Mouse (Mus musculus) kidney, embryonic 16.5 days (tissue): ENCODE measurements around the gene Hist1h2ad. TPM values are rescaled to one million over a fixed set of nuclear protein-coding genes. Genes with fewer than 3 reads are reported as not detected.
"Not testable (repeated sequence)": the region's sequence is repeated elsewhere in the genome, so short reads cannot be mapped to it uniquely, and the experiment has no call there.

Experiments
- ATAC-seq: fragments of 200-750 bp; cut with Nextera tagmentation; 2 replicates; pipeline ENCODE4 v1.8.0; 2017; ENCODE audit warnings: moderate TSS enrichment; ENCODE audit not compliant: low FRiP score, low TSS enrichment
- H3K27ac ChIP-seq: fragments of 300-500 bp; sonication (generic); 2 replicates; pipeline ENCODE4 v1.5.1; 2014; ENCODE audit warnings: low read length
- H3K27me3 ChIP-seq: fragments of 300-500 bp; sonication (generic); 2 replicates; pipeline ENCODE4 v1.6.1; 2014; ENCODE audit warnings: low read length, control low read depth, mixed read lengths; ENCODE audit not compliant: insufficient read depth
- H3K36me3 ChIP-seq: fragments of 300-500 bp; sonication (generic); 2 replicates; pipeline ENCODE4 v1.6.1; 2014; ENCODE audit warnings: low read length, control low read depth, mixed read lengths; ENCODE audit not compliant: insufficient read depth
- H3K4me1 ChIP-seq: fragments of 300-500 bp; sonication (generic); 2 replicates; pipeline ENCODE4 v1.6.1; 2014; ENCODE audit warnings: low read length, control low read depth, mixed read lengths; ENCODE audit not compliant: insufficient read depth
- H3K4me2 ChIP-seq: fragments of 300-500 bp; sonication (generic); replicated peaks from 2 replicates; pipeline ENCODE4 v1.6.1; 2014; ENCODE audit warnings: low read depth, low read length
- H3K4me3 ChIP-seq: fragments of 300-500 bp; sonication (generic); 2 replicates; pipeline ENCODE4 v1.5.1; 2014; ENCODE audit warnings: mild to moderate bottlenecking, low read length
- H3K9ac ChIP-seq: fragments of 300-500 bp; sonication (generic); replicated peaks from 2 replicates; pipeline ENCODE4 v1.6.1; 2014; ENCODE audit warnings: low read length
- H3K9me3 ChIP-seq: fragments of 300-500 bp; sonication (generic); 2 replicates; pipeline ENCODE4 v1.6.1; 2016; ENCODE audit warnings: low read length, control low read depth
- WGBS: fragments of 180-500 bp; shearing (Covaris S2); extraction: QIAGEN DNeasy Blood & Tissue Kit; methylation state at CpG from one replicate; pipeline ENCODE4 v1.1.7; 2014; 5-methylcytosine and 5-hydroxymethylcytosine counted together
- polyA plus RNA-seq: library from polyadenylated mRNA; unstranded; fragments of >200 nt; fragmentation: Nextera tagmentation; extraction: Ambion mirVana; gene quantifications from 2 replicates; pipeline ENCODE4 v1.2.1, GENCODE M21; 2015

The Hist1h2ad gene
- polyA plus RNA-seq, 1 experiment from 2014 or later: 3.0 TPM

DNA sequence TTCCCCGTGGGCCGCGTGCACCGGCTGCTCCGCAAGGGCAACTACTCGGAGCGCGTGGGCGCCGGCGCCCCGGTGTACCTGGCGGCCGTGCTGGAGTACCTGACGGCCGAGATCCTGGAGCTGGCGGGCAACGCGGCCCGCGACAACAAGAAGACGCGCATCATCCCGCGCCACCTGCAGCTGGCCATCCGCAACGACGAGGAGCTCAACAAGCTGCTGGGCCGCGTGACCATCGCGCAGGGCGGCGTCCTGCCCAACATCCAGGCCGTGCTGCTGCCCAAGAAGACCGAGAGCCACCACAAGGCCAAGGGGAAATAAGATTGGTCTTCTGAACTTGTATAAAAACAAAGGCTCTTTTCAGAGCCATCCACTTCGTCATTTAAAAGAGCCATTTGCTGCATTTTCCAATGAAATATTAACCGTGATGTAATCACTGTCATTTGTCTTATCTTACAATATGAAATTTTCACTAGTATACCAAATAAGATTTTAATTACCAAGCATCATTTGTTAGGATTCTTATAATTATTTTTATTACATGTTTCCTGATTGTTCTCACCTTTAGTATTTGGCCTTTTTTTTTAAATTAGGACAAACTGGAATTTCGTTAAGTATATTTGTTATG, 477 bp downstream of the Hist1h2ad start:
- peak overlapping the region; percentile 51 for H3K4me2 ChIP-seq
- ATAC-seq, H3K27me3 ChIP-seq, H3K9me3 ChIP-seq, H3K36me3 ChIP-seq: not testable (repeated sequence)
- under 1% methylated on average over 5 of the region's 39 CpGs for WGBS
- 0 out of 2 replicates have a peak overlapping the region, but pooled peaks have one; percentile 53 for H3K9ac ChIP-seq
- peak overlapping the region; percentile 57 for H3K4me3 ChIP-seq
- peaks cover 20% of the 10 kb centered on the region for H3K4me1 ChIP-seq
- H3K27ac ChIP-seq: peak overlapping the region; percentile 89

DNA sequence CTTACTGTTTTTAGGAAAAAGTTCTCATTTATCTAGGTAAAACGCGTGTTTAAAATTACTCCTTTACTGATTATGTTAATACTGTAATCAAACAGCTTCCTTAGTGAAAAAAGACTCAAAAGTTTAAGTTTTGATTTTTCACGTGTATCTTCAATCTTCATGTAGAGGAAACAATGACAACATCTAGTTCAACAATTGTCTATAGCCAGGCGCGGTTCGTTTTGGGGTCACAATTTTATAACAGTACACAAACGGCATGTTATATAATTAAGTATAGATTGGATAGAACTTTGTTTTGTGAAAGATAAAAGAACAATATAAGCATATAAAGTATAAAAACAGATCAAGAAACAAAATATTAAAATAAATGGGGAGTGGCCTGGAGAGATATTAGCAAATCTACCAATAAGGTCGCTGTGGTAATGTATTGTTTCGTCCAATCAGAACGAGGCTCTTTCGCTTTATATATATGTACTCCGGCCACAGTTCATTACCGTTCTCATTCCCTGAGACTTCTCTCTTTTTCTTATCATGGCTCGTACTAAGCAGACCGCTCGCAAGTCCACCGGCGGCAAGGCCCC, 1.2 kb downstream of the Hist1h2ad start, which contains the start of gene Hist1h3d:
TSS of gene Hist1h3d (plus strand) at position 493 of the 581 bp plus-strand sequence.
- Histone ChIP-seq H3K9me3 (no peaks in the 10 kb centered on the region), H3K9ac (peak within 1 kb of the TSS; percentile 79), H3K27me3 (no peaks in the 10 kb centered on the region), H3K4me1 (peaks cover 15% of the 10 kb centered on the region), H3K4me2 (peak within 1 kb of the TSS; percentile 61), H3K36me3 (no peaks in the 10 kb centered on the region), H3K4me3 (peak within 1 kb of the TSS; percentile 54), H3K27ac (peak within 1 kb of the TSS; percentile 89)
- under 1% methylated on average over 17 of the region's 18 CpGs for WGBS
- ATAC-seq: peak; percentile 69

DNA sequence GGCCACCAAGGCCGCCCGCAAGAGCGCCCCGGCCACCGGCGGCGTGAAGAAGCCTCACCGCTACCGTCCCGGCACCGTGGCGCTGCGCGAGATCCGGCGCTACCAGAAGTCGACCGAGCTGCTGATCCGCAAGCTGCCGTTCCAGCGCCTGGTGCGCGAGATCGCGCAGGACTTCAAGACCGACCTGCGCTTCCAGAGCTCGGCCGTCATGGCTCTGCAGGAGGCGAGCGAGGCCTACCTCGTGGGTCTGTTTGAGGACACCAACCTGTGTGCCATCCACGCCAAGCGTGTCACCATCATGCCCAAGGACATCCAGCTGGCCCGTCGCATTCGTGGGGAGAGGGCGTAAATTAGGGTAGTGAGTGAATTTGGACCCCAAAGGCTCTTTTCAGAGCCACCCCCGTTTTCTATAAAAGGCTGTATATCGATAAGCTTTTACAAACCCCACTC, 1.7 kb downstream of the Hist1h2ad start:
- Histone ChIP-seq H3K4me2 (peak overlapping the region; percentile 61), H3K4me3 (peak overlapping the region; percentile 54), H3K9ac (peak overlapping the region; percentile 79), H3K27ac (peak overlapping the region; percentile 89), H3K4me1 (peaks cover 15% of the 10 kb centered on the region)
- H3K36me3 ChIP-seq, ATAC-seq, H3K9me3 ChIP-seq, H3K27me3 ChIP-seq: not testable (repeated sequence)
- under 1% methylated on average over 8 of the region's 40 CpGs for WGBS

DNA sequence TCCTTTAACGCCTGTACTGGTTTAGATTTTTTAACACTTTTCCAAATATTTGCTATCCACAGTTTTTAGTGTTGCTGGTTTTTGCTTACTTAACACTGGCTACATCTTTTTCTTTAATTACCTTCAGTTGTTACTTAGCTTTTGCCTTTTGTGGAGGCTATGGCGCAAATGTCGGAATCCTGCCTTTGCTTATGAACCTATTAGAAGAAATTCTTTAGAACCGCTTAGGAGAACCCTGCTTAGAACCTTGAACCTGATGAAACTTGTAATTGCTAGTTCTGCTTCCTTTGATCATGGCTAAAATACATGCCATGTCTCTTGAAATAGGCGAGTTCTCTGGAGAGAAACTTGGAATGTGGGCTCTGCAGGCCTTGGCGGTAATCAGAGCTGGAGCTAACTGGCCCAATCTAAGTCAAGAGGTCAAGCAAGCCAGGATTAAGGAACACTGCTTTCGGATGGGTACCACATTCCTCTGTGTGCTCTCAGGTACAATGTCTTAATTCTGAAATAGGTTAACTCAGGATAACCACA, 2.2 kb downstream of the Hist1h2ad start:
- peaks cover 15% of the 10 kb centered on the region for H3K4me1 ChIP-seq
- H3K9me3 ChIP-seq: no peaks in the 10 kb centered on the region
- H3K27me3 ChIP-seq: no peaks in the 10 kb centered on the region
- WGBS: 7% methylated on average over 7 of the region's 7 CpGs
- peak overlapping the region; percentile 89 for H3K27ac ChIP-seq
- H3K36me3 ChIP-seq: no peaks in the 10 kb centered on the region
- peak overlapping the region; percentile 79 for H3K9ac ChIP-seq
- peak overlapping the region; percentile 54 for H3K4me3 ChIP-seq
- no peak for ATAC-seq
- H3K4me2 ChIP-seq: peak overlapping the region; percentile 61

DNA sequence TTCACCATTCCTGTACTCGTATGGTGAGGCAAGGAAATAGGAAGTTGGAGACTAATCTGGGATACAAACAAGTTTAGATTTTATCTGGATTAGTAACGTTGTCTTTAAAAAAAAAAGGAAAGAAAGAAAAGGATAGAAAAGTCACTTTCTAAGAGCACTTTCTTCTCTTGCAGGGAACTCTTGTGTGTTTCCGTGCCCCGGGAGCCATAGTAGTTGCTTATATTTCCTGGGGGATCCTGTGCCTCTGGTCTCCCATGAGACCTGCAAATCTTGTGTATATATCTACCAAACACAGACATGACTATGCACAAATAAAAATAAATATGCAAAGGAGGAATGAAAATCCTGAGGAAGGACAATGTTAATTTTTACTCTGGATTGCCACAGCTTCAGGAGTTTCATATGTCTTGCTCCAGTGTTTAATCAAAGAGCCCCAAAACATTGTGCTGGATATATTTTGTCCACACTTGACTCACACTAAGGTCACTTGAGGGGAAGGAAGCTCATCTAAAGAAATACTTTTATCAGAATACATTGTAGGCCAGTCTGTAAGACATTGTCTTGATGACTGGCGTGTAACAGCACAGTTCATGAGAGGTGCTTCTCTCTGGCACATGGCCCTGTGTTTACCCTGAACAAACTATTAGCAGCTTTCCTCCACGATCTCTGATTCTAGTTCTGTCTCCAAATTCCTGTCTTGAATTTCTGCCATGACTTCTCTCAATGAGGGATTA, 2.9 kb downstream of the Hist1h2ad start:
- Histone ChIP-seq H3K4me1 (peaks cover 19% of the 10 kb centered on the region), H3K9ac (peak overlapping the region; percentile 79), H3K4me2 (peak overlapping the region; percentile 61), H3K27ac (peak overlapping the region; percentile 89), H3K9me3 (no peaks in the 10 kb centered on the region), H3K4me3 (peak overlapping the region; percentile 54), H3K27me3 (no peaks in the 10 kb centered on the region), H3K36me3 (no peaks in the 10 kb centered on the region)
- ATAC-seq: no peak
- WGBS: 38% methylated on average over 6 of the region's 6 CpGs

DNA sequence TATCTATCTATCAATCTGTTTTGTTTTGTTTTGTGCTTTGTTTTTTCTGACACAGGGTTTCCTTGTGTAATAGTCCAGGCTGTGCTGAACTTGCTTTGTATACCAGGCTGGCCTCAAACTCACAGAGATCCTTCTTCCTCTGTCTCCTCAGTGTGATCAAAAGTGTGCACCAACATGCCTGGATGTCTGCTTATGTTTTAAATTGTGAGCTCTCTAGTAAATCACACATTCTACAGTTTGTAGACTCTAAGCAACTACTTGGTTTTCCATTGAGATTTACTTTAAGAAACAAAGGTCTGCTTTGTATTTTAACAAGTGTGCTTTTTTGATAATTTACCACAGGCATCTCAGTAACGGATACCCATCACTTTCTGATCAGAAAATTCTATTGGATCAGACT, 3.7 kb downstream of the Hist1h2ad start:
- Histone ChIP-seq H3K4me2 (no peak overlapping the region), H3K9ac (no peak overlapping the region), H3K9me3 (no peaks in the 10 kb centered on the region), H3K27ac (no peak overlapping the region), H3K4me1 (peaks cover 22% of the 10 kb centered on the region), H3K36me3 (no peaks in the 10 kb centered on the region), H3K4me3 (no peak overlapping the region), H3K27me3 (no peaks in the 10 kb centered on the region)
- 94% methylated on average over 1 of the region's 1 CpGs for WGBS
- ATAC-seq: no peak

DNA sequence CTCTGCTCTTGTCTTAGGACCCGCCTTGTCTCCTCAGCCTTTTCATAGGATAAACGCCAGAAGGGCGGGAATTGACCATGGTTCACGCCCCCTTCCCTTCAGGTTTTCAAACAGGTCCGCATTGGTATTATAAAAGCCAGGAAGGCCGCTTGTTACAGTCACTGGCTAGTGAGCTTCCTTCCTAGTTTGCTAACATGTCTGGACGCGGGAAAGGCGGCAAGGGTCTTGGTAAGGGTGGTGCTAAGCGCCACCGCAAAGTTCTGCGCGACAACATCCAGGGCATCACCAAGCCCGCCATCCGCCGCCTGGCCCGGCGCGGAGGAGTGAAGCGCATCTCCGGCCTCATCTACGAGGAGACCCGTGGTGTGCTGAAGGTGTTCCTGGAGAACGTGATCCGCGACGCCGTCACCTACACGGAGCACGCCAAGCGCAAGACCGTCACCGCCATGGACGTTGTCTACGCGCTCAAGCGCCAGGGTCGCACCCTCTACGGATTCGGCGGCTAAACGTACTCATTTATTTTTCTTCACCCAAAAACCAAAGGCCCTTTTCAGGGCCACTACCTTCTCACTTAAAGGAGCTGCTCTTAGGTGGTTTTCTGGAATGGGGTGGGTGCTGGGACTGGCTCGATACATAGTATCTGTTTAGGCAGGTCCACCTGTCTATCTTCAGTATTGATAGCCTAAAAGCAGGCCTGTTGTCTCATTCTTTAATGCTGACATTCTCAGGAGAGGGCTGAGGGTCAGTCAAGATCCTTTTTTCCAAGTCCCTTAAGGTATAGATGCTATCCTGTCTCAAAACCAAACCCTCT, 7.4 kb downstream of the Hist1h2ad start, which contains the start of gene Hist1h4d:
TSS of gene Hist1h4d (plus strand) at position 191 of the 811 bp plus-strand sequence.
- H3K36me3 ChIP-seq: no peaks in the 10 kb centered on the region
- H3K27ac ChIP-seq: peak within 1 kb of the TSS; percentile 92
- peak within 1 kb of the TSS; percentile 71 for H3K4me2 ChIP-seq
- no peaks in the 10 kb centered on the region for H3K27me3 ChIP-seq
- peak within 1 kb of the TSS; percentile 79 for H3K9ac ChIP-seq
- H3K9me3 ChIP-seq: no peaks in the 10 kb centered on the region
- WGBS: 0% methylated on average over 43 of the region's 43 CpGs
- peak within 1 kb of the TSS; percentile 65 for H3K4me3 ChIP-seq
- peaks cover 37% of the 10 kb centered on the region for H3K4me1 ChIP-seq
- ATAC-seq: peak; percentile 93

DNA sequence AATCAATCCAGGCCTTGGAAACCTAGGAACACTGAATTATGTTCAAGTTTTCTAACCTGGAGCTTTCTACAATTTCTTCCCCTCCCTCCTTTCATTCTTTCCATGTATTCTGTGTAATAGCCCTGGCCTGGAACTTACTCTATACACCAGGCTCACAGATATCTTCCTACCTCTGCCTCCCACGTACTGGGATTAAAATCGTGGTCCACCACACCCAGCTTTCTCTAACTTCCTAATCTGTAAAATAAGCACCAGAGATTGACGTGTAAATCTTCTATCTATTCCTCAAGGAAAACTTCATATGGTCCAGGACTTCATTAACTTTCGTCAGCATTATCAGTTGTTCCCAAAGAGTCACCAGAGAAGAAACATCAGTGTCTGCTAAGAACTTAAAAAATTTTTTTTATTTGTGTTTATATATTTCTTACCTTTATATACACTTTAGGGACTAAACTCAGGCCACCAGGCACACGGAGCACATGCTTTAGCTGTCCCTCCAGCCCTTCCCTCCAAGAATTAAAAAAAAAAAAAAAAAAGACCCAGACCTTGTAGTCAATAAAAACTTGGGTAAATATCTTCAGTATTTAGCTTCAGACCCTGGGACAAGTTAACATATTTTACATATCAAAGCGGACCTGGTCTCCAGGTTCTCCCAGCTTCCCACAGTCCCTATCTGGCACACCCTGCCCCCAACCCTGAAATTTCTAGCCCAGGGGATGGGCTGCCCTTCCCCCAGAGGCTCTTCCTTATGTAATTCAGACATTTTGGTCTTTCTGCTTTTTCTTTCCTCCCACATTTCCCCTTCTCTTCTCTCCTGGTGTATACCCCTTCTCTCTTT, 8.3 kb downstream of the Hist1h2ad start:
- peak overlapping the region; percentile 65 for H3K4me3 ChIP-seq
- peaks cover 35% of the 10 kb centered on the region for H3K4me1 ChIP-seq
- WGBS: 6% methylated on average over 6 of the region's 6 CpGs
- ATAC-seq: no peak
- H3K9me3 ChIP-seq: no peaks in the 10 kb centered on the region
- peak overlapping the region; percentile 92 for H3K27ac ChIP-seq
- peak overlapping the region; percentile 79 for H3K9ac ChIP-seq
- H3K4me2 ChIP-seq: peak overlapping the region; percentile 71
- no peaks in the 10 kb centered on the region for H3K36me3 ChIP-seq
- no peaks in the 10 kb centered on the region for H3K27me3 ChIP-seq
